Mouse (Mus musculus): ENCODE results near the gene Olfr453. TPM values are rescaled to one million over a fixed set of nuclear protein-coding genes. Genes with fewer than 3 reads are reported as not detected.

The Olfr453 gene
- polyA plus RNA-seq (2017; shearing (Covaris generic)): not detected

GRCm38 (mm10) chr6:42739071-42739470 lies at the start of gene Olfr453:
TSS of gene Olfr453 (plus strand) at chr6:42739371.

GRCm38 (mm10) chr6:42709291-42710211 lies 29.6 kb upstream of the Olfr453 start, which contains the start of gene Tcaf1:
TSS of gene Tcaf1 (minus strand) at chr6:42710088.

GRCm38 (mm10) chr6:42756104-42756503 lies 16.9 kb downstream of the Olfr453 start, which contains the start of gene Olfr38:
TSS of gene Olfr38 (plus strand) at chr6:42756404.

GRCm38 (mm10) chr6:42784793-42785192 lies 45.6 kb downstream of the Olfr453 start, which contains the start of gene Olfr452:
TSS of gene Olfr452 (plus strand) at chr6:42785093.

Other genes starting within 250 kb of the Olfr453 start
- gene Olfr455, start 191.8 kb upstream of the Olfr453 start, polyA plus RNA-seq (2017; shearing (Covaris generic)): not detected
- not detected for gene Tcaf3, start 141.7 kb upstream of the Olfr453 start, polyA plus RNA-seq (2017; shearing (Covaris generic))
- gene Tcaf2, start 94.1 kb upstream of the Olfr453 start, polyA plus RNA-seq (2017; shearing (Covaris generic)): 0.06 TPM
- 0.10 TPM for gene Tcaf1, start 29.3 kb upstream of the Olfr453 start, polyA plus RNA-seq (2017; shearing (Covaris generic))
- not detected for gene Olfr38, start 17.0 kb downstream of the Olfr453 start, polyA plus RNA-seq (2017; shearing (Covaris generic))
- gene Olfr452, start 45.7 kb downstream of the Olfr453 start, polyA plus RNA-seq (2017; shearing (Covaris generic)): not detected
- gene Olfr450, start 72.6 kb downstream of the Olfr453 start, polyA plus RNA-seq (2017; shearing (Covaris generic)): not detected
- gene Olfr449, start 95.0 kb downstream of the Olfr453 start, polyA plus RNA-seq (2017; shearing (Covaris generic)): not detected
- not detected for gene Olfr448, start 151.1 kb downstream of the Olfr453 start, polyA plus RNA-seq (2017; shearing (Covaris generic))
- gene Olfr447, start 169.5 kb downstream of the Olfr453 start, polyA plus RNA-seq (2017; shearing (Covaris generic)): not detected
- gene Olfr446, start 182.0 kb downstream of the Olfr453 start, polyA plus RNA-seq (2017; shearing (Covaris generic)): not detected
- not detected for gene Olfr444, start 209.7 kb downstream of the Olfr453 start, polyA plus RNA-seq (2017; shearing (Covaris generic))